Comparison of ENCODE assay signal across 25 mouse cellular contexts in the genomic region with DNA sequence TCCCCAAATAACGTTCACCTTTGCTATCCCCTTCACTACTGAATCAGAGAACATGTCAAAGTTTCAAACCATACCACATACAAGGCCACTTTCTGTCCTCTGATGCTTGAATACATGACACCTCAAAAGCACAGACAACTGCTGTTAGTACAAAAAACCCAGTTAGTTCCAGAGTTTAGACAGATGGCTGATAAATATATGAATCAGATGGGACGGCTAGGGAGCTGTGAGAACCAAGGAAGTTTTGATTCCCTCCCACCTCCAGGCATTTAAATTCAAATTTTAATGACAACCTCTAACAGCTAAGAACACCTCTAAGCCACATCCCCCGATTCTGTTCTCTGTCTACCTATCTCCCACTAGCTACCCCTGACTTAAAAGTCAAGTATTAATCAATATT.
"Had no signal": no experiment of that assay in that cellular context is flagged by ENCODE, and none has a peak within 500 bp of the region (broad histone marks: within the 10 kb centered on the region; RNA-seq: fewer than 3 reads in every experiment).

No protein-coding gene starts in this region.

- H3K27ac ChIP-seq: gastrocnemius, adult 2 months; heart, adult 2 months; heart, embryonic 13.5 days; heart, embryonic 15.5 days; hindbrain, embryonic 10.5 days; hindbrain, embryonic 12.5 days; hindbrain, embryonic 14.5 days; intestine, embryonic 15.5 days; limb, embryonic 10.5 days; limb, embryonic 12.5 days; liver, embryonic 13.5 days; liver, embryonic 15.5 days had no signal

- DNase-seq: gastrocnemius, adult 2 months; gastrocnemius, postnatal 10 days; gastrocnemius, postnatal 25 days; heart, adult 2 months; heart, postnatal 14 days; heart, postnatal 36 days; kidney, adult 18-20 months; kidney, adult 8-10 months; kidney, postnatal 10 days; kidney, postnatal 25 days; kidney, postnatal 4 days; liver; liver, embryonic 13.5 days had no signal

- H3K27me3 ChIP-seq: heart, embryonic 15.5 days; hindbrain, embryonic 12.5 days; intestine, embryonic 15.5 days; limb, embryonic 12.5 days; liver, embryonic 13.5 days; liver, embryonic 15.5 days had no signal

- H3K4me2 ChIP-seq: heart, embryonic 11.5 days; heart, embryonic 13.5 days; heart, embryonic 15.5 days; hindbrain, embryonic 12.5 days; hindbrain, embryonic 14.5 days; intestine, embryonic 15.5 days; limb, embryonic 12.5 days; liver, embryonic 11.5 days; liver, embryonic 13.5 days; liver, embryonic 15.5 days had no signal

- H3K9me3 ChIP-seq: heart, embryonic 13.5 days; heart, embryonic 15.5 days; hindbrain, embryonic 10.5 days; hindbrain, embryonic 12.5 days; intestine, embryonic 15.5 days; limb, embryonic 10.5 days; limb, embryonic 12.5 days; liver, embryonic 13.5 days; liver, embryonic 15.5 days had no signal

- H3K4me3 ChIP-seq: gastrocnemius, adult 2 months; heart, adult 2 months; heart, embryonic 13.5 days; heart, embryonic 15.5 days; hindbrain, embryonic 10.5 days; hindbrain, embryonic 12.5 days; intestine, embryonic 15.5 days; left cerebral cortex, adult 2 months; limb, embryonic 10.5 days; limb, embryonic 12.5 days; liver, embryonic 13.5 days; liver, embryonic 15.5 days had no signal

- H3K4me1 ChIP-seq: heart, embryonic 13.5 days; hindbrain, embryonic 10.5 days; hindbrain, embryonic 12.5 days; intestine, embryonic 15.5 days; limb, embryonic 10.5 days; limb, embryonic 12.5 days had no signal

- H3K36me3 ChIP-seq: heart, embryonic 13.5 days; heart, embryonic 15.5 days; hindbrain, embryonic 10.5 days; hindbrain, embryonic 12.5 days; intestine, embryonic 15.5 days; limb, embryonic 10.5 days; limb, embryonic 12.5 days; liver, embryonic 13.5 days; liver, embryonic 15.5 days had no signal
